In genomic region chr7:46572803-46573594, GRCm38 (mm10) we compare ENCODE assay signal across 14 mouse cellular contexts.
DNase-seq lines count a peak whose midpoint lies in the region; ATAC-seq and TF ChIP-seq lines count a peak whose summit lies in the region.
"Had no signal": no experiment of that assay in that cellular context is flagged by ENCODE, and none has a peak within 500 bp of the region (broad histone marks: within the 10 kb centered on the region; RNA-seq: fewer than 3 reads in every experiment).

No protein-coding gene starts in this region.

- no peak overlapping the region for H3K4me3 ChIP-seq in forebrain, embryonic 11.5 days (ENCODE audit: low read depth, low read length)
- H3K4me3 ChIP-seq in forebrain, postnatal 0 days (ENCODE audit: low read depth, low read length) = no peak overlapping the region
- H3K4me3 ChIP-seq in embryonic facial prominence, embryonic 11.5 days (ENCODE audit: low read depth, low read length) = no peak overlapping the region
- no peak overlapping the region for H3K4me3 ChIP-seq in hindbrain, postnatal 0 days (ENCODE audit: low read length)
- no peak overlapping the region for H3K4me3 ChIP-seq in kidney, embryonic 14.5 days (ENCODE audit: low read length)
- H3K4me3 ChIP-seq: liver, embryonic 15.5 days had no signal

- ATAC-seq in forebrain, embryonic 11.5 days (replicated peaks; ENCODE audit: low FRiP score) = peak; percentile 36; the same call in 1 of the 2 replicates
- no peak for ATAC-seq in forebrain, postnatal 0 days
- ATAC-seq in embryonic facial prominence, embryonic 11.5 days (replicated peaks; ENCODE audit: insufficient number of reproducible peaks, low FRiP score, low TSS enrichment, low read depth) = 0 out of 2 replicates have a peak, but pooled peaks have one; percentile 39
- peak; percentile 69 for ATAC-seq in hindbrain, postnatal 0 days
- no peak for ATAC-seq in kidney, embryonic 14.5 days (ENCODE audit: low FRiP score, low TSS enrichment)

- DNase-seq in forebrain, embryonic 11.5 days (ENCODE audit: low spot score) = no peak
- DNase-seq in forebrain, postnatal 0 days = no peak
- DNase-seq in embryonic facial prominence, embryonic 11.5 days (ENCODE audit: low spot score) = no peak
- DNase-seq in hindbrain, postnatal 0 days (ENCODE audit: low spot score) = peak; percentile 77
- DNase-seq in retina, embryonic 14.5 days (ENCODE audit: low spot score) = peak; percentile 62
- DNase-seq in Muller cell, postnatal 12 days (ENCODE audit: inconsistent ontology term) = no peak
- DNase-seq in gastrocnemius, adult 8-10 months (ENCODE audit: low spot score in 2 of 2) = no peak
- DNase-seq: adrenal gland, postnatal 10 days; B cell, adult 2 months; heart, adult 11 months; heart, postnatal 4 days; kidney, postnatal 10 days had no signal

- no peaks in the 10 kb centered on the region for H3K9me3 ChIP-seq in forebrain, embryonic 11.5 days (ENCODE audit: control insufficient read depth, low read length)
- no peaks in the 10 kb centered on the region for H3K9me3 ChIP-seq in forebrain, postnatal 0 days (ENCODE audit: low read length)
- no peaks in the 10 kb centered on the region for H3K9me3 ChIP-seq in embryonic facial prominence, embryonic 11.5 days (replicated peaks; ENCODE audit: control insufficient read depth, low read length)
- no peaks in the 10 kb centered on the region for H3K9me3 ChIP-seq in hindbrain, postnatal 0 days (ENCODE audit: low read length)
- H3K9me3 ChIP-seq in kidney, embryonic 14.5 days (ENCODE audit: control insufficient read depth, low read length) = no peaks in the 10 kb centered on the region
- H3K9me3 ChIP-seq: liver, embryonic 15.5 days had no signal

- no peaks in the 10 kb centered on the region; the same call in 1 of the 2 replicates for H3K4me1 ChIP-seq in forebrain, embryonic 11.5 days (replicated peaks; ENCODE audit: control insufficient read depth, insufficient read depth, low read length)
- no peaks in the 10 kb centered on the region for H3K4me1 ChIP-seq in forebrain, postnatal 0 days (ENCODE audit: insufficient read depth)
- no peaks in the 10 kb centered on the region for H3K4me1 ChIP-seq in embryonic facial prominence, embryonic 11.5 days (ENCODE audit: control insufficient read depth, insufficient read depth, low read length)
- peaks cover 12% of the 10 kb centered on the region for H3K4me1 ChIP-seq in hindbrain, postnatal 0 days (ENCODE audit: insufficient read depth, low read length)
- H3K4me1 ChIP-seq in kidney, embryonic 14.5 days (ENCODE audit: control insufficient read depth, insufficient read depth, low read length) = no peaks in the 10 kb centered on the region
- H3K4me1 ChIP-seq: liver, embryonic 15.5 days had no signal

- TF ChIP-seq CTCF in forebrain, postnatal 0 days (IDR thresholded peaks at IDR 0.05; ENCODE audit: low read depth) = no peak
- no peak for TF ChIP-seq CTCF in hindbrain, postnatal 0 days (IDR thresholded peaks at IDR 0.05; ENCODE audit: low read depth)

- WGBS in forebrain, embryonic 11.5 days = 69% methylated on average over 15 of the region's 15 CpGs
- WGBS in forebrain, postnatal 0 days = 58% methylated on average over 15 of the region's 15 CpGs
- WGBS in embryonic facial prominence, embryonic 11.5 days = 71% methylated on average over 15 of the region's 15 CpGs
- WGBS in hindbrain, postnatal 0 days = 51% methylated on average over 15 of the region's 15 CpGs
- 72% methylated on average over 15 of the region's 15 CpGs for WGBS in kidney, embryonic 14.5 days

- H3K36me3 ChIP-seq in forebrain, embryonic 11.5 days (ENCODE audit: control insufficient read depth, insufficient read depth, low read length) = no peaks in the 10 kb centered on the region
- peaks cover 17% of the 10 kb centered on the region; the same call in 1 of the 2 replicates for H3K36me3 ChIP-seq in forebrain, postnatal 0 days (ENCODE audit: insufficient read depth)
- H3K36me3 ChIP-seq in embryonic facial prominence, embryonic 11.5 days (replicated peaks; ENCODE audit: control insufficient read depth, insufficient read depth, low read depth, low read length) = no peaks in the 10 kb centered on the region
- no peaks in the 10 kb centered on the region for H3K36me3 ChIP-seq in hindbrain, postnatal 0 days (ENCODE audit: insufficient read depth, low read length)
- H3K36me3 ChIP-seq in kidney, embryonic 14.5 days (ENCODE audit: control insufficient read depth, insufficient read depth, low read length) = no peaks in the 10 kb centered on the region
- H3K36me3 ChIP-seq: liver, embryonic 15.5 days had no signal

- no peaks in the 10 kb centered on the region for H3K27me3 ChIP-seq in forebrain, embryonic 11.5 days (ENCODE audit: control insufficient read depth, insufficient read depth, low read length)
- H3K27me3 ChIP-seq in forebrain, postnatal 0 days (ENCODE audit: insufficient read depth, low read length) = no peaks in the 10 kb centered on the region
- no peaks in the 10 kb centered on the region for H3K27me3 ChIP-seq in embryonic facial prominence, embryonic 11.5 days (ENCODE audit: control insufficient read depth, insufficient read depth, low read length)
- H3K27me3 ChIP-seq in hindbrain, postnatal 0 days (ENCODE audit: insufficient read depth, low read length) = no peaks in the 10 kb centered on the region
- H3K27me3 ChIP-seq in kidney, embryonic 14.5 days (ENCODE audit: control insufficient read depth, insufficient read depth, low read length) = no peaks in the 10 kb centered on the region
- H3K27me3 ChIP-seq: liver, embryonic 15.5 days had no signal

- 0 out of 2 replicates have a peak overlapping the region, but pooled peaks have one; percentile 27 for H3K27ac ChIP-seq in forebrain, embryonic 11.5 days (ENCODE audit: low read depth, low read length)
- no peak overlapping the region for H3K27ac ChIP-seq in forebrain, postnatal 0 days (ENCODE audit: low read depth, low read length)
- H3K27ac ChIP-seq in embryonic facial prominence, embryonic 11.5 days (replicated peaks; ENCODE audit: low read depth, low read length) = no peak overlapping the region
- peak overlapping the region; percentile 67 for H3K27ac ChIP-seq in hindbrain, postnatal 0 days
- no peak overlapping the region for H3K27ac ChIP-seq in kidney, embryonic 14.5 days (ENCODE audit: low read depth, low read length)
- H3K27ac ChIP-seq: liver, embryonic 15.5 days had no signal

- H3K4me2 ChIP-seq in forebrain, embryonic 11.5 days (ENCODE audit: low read depth, low read length, severe bottlenecking) = no peak overlapping the region
- no peak overlapping the region for H3K4me2 ChIP-seq in forebrain, postnatal 0 days (ENCODE audit: low read depth)
- H3K4me2 ChIP-seq in embryonic facial prominence, embryonic 11.5 days (ENCODE audit: low read depth, low read length) = no peak overlapping the region
- no peak overlapping the region for H3K4me2 ChIP-seq in hindbrain, postnatal 0 days (ENCODE audit: low read depth, low read length)
- no peak overlapping the region for H3K4me2 ChIP-seq in kidney, embryonic 14.5 days (replicated peaks; ENCODE audit: low read depth, low read length)
- H3K4me2 ChIP-seq: liver, embryonic 15.5 days had no signal

- H3K9ac ChIP-seq in forebrain, embryonic 11.5 days (ENCODE audit: low read length) = 0 out of 2 replicates have a peak overlapping the region, but pooled peaks have one; percentile 5
- no peak overlapping the region for H3K9ac ChIP-seq in forebrain, postnatal 0 days
- H3K9ac ChIP-seq in embryonic facial prominence, embryonic 11.5 days (replicated peaks; ENCODE audit: low read length) = no peak overlapping the region
- no peak overlapping the region for H3K9ac ChIP-seq in hindbrain, postnatal 0 days (replicated peaks; ENCODE audit: low read length)
- H3K9ac ChIP-seq in kidney, embryonic 14.5 days (ENCODE audit: low read depth, low read length) = no peak overlapping the region
- H3K9ac ChIP-seq: liver, embryonic 15.5 days had no signal

Comparison
In these comparisons a context has a peak if more than half of its experiments do, and no peak if none do; other contexts are left out.
1. ATAC-seq: peak in forebrain, embryonic 11.5 days (single experiment), embryonic facial prominence, embryonic 11.5 days (single experiment) and hindbrain, postnatal 0 days (single experiment); none in forebrain, postnatal 0 days (single experiment) and kidney, embryonic 14.5 days (single experiment).
2. H3K27ac ChIP-seq: peak in forebrain, embryonic 11.5 days (single experiment) and hindbrain, postnatal 0 days (single experiment); none in forebrain, postnatal 0 days (single experiment), embryonic facial prominence, embryonic 11.5 days (single experiment) and kidney, embryonic 14.5 days (single experiment).
3. DNase-seq: peak in hindbrain, postnatal 0 days (single experiment) and retina, embryonic 14.5 days (single experiment); none in forebrain, embryonic 11.5 days (single experiment), forebrain, postnatal 0 days (single experiment), embryonic facial prominence, embryonic 11.5 days (single experiment), Muller cell, postnatal 12 days (single experiment) and gastrocnemius, adult 8-10 months (0 of 2).